Comparison of ENCODE assay signal across 37 mouse cellular contexts in the genomic region with DNA sequence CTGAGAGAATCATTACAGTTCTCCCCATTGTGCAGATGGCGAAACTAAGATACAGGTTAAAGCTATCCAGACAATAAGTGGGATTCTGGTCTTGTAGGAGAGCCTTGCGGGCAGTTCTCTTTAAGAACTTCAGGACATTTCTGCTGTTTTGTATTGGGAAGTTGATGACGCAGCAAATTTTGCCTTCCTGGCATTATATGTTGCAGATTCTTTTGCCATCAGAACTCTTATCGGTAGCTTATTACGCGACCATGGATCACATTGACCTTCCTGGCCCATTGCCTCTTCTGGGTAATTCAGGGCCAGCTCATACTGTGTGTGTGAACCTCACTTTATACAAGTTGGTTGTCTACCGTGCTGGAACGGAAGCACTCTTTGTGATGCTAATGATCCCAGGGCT. TPM values are rescaled to one million over a fixed set of nuclear protein-coding genes. Genes with fewer than 3 reads are reported as not detected.
"Had no signal": no experiment of that assay in that cellular context is flagged by ENCODE, and none has a peak within 500 bp of the region (broad histone marks: within the 10 kb centered on the region; RNA-seq: fewer than 3 reads in every experiment).

No protein-coding gene starts in this region.

- H3K9me3 ChIP-seq: heart, embryonic 13.5 days; heart, embryonic 15.5 days; hindbrain, embryonic 13.5 days; hindbrain, embryonic 15.5 days; limb, embryonic 13.5 days; limb, embryonic 15.5 days; liver, embryonic 12.5 days had no signal

- ATAC-seq: hindbrain, postnatal 0 days; intestine, embryonic 16.5 days; liver, embryonic 12.5 days had no signal

- DNase-seq: gastrocnemius, postnatal 14 days; gastrocnemius, postnatal 36 days; heart, adult 18-20 months; heart, postnatal 14 days; heart, postnatal 36 days; kidney, adult 11 months; kidney, adult 2 months; kidney, adult 9 months; kidney, postnatal 10 days; kidney, postnatal 25 days; kidney, postnatal 4 days; left cerebral cortex, postnatal 4 days had no signal

- H3K4me2 ChIP-seq: heart, embryonic 11.5 days; heart, embryonic 13.5 days; heart, embryonic 15.5 days; hindbrain, embryonic 13.5 days; hindbrain, embryonic 15.5 days; limb, embryonic 13.5 days; limb, embryonic 15.5 days; liver, embryonic 12.5 days had no signal

- H3K4me3 ChIP-seq: heart, embryonic 13.5 days; heart, embryonic 15.5 days; hindbrain, embryonic 13.5 days; hindbrain, embryonic 15.5 days; layer of hippocampus, adult 2 months; limb, embryonic 13.5 days; limb, embryonic 15.5 days; liver, embryonic 12.5 days had no signal

- H3K9ac ChIP-seq: heart, embryonic 13.5 days; heart, embryonic 15.5 days; hindbrain, embryonic 13.5 days; hindbrain, embryonic 15.5 days; limb, embryonic 13.5 days; limb, embryonic 15.5 days; liver, embryonic 12.5 days; liver, embryonic 14.5 days had no signal

- H3K27me3 ChIP-seq: heart, embryonic 13.5 days; heart, embryonic 15.5 days; hindbrain, embryonic 13.5 days; hindbrain, embryonic 15.5 days; limb, embryonic 13.5 days; limb, embryonic 15.5 days; liver, embryonic 12.5 days had no signal

- H3K27ac ChIP-seq: heart, embryonic 13.5 days; heart, embryonic 15.5 days; hindbrain, embryonic 13.5 days; hindbrain, embryonic 15.5 days; hindbrain, postnatal 0 days; layer of hippocampus, adult 2 months; limb, embryonic 13.5 days; limb, embryonic 15.5 days; liver, embryonic 12.5 days; liver, embryonic 14.5 days had no signal

RNA-seq across cellular contexts. Expression of gene Acod1, which starts 27.0 kb away (rescaled TPM):
- total RNA-seq: gastrocnemius, adult 18-20 months; gastrocnemius, adult 8-10 months; gastrocnemius, postnatal 14 days; gastrocnemius, postnatal 36 days; heart, adult 18-20 months; heart, postnatal 36 days; hindbrain, postnatal 0 days; layer of hippocampus, adult 2 months; layer of hippocampus, postnatal 10 days; left cerebral cortex, adult 18-20 months; left cerebral cortex, adult 8-10 months; left cerebral cortex, postnatal 10 days; left cerebral cortex, postnatal 25 days; left cerebral cortex, postnatal 4 days had no signal
- polyA plus RNA-seq: heart, embryonic 11.5 days; heart, embryonic 13.5 days; heart, embryonic 15.5 days; heart, postnatal 0 days; hindbrain, embryonic 11.5 days; hindbrain, embryonic 13.5 days; hindbrain, embryonic 15.5 days; hindbrain, postnatal 0 days; intestine, embryonic 14.5 days; intestine, embryonic 16.5 days; kidney, adult 2 months; kidney, embryonic 16.5 days; limb, embryonic 11.5 days; limb, embryonic 13.5 days; limb, embryonic 15.5 days; liver, embryonic 16.5 days had no signal
